Mouse (Mus musculus) mouse embryonic stem cell (cell line): Measurements from ENCODE around the gene Alg1.
"Not testable (repeated sequence)": the region's sequence is repeated elsewhere in the genome, so short reads cannot be mapped to it uniquely, and the experiment has no call there.

Experiments
- in situ Hi-C, 2 experiments: fragments of 300-500 bp; cut with MboI; formaldehyde crosslinking; loops; 1 replicate in 1 of 2; 3 replicates in 1 of 2; pipeline ENCODE4 v1.14.3; 2019 to 2020; ENCODE audit warnings: low sequenced_read_pairs in 2 of 2, low pct_unique_long_range_greater_than_20kb in 1 of 2, mixed read lengths in 1 of 2; ENCODE audit not compliant: unreplicated experiment in 1 of 2

The Alg1 gene

GRCm38 (mm10) chr16:5227501-5227900, 5.9 kb upstream of the Alg1 start:
- in situ Hi-C loops = not testable (repeated sequence)

GRCm38 (mm10) chr16:5228103-5228502, 5.3 kb upstream of the Alg1 start:
- in situ Hi-C loops = not testable (repeated sequence)

DNA sequence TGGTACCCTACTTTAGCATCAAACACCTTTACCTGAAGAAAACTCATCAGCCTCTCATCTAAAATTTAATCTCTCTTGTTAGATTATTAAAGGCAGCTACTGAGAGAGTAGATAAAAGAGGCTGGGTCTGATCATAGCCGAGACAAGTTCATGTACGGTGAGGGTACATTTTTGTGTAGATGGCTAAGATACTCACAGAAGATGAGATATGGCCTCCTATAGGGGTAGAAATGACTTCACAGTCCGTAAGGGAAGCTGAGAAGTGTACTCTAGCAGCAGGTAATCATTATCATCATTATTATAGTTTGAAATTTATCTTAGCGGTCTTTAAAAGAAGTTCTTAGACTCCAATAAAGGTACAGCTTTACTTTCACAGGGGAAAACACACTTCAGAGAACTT, 439 bp upstream of the Alg1 start:
- in situ Hi-C loops = no loop called here

GRCm38 (mm10) chr16:5242355-5242754, 8.9 kb downstream of the Alg1 start:
- in situ Hi-C loops = no loop called here

GRCm38 (mm10) chr16:5242882-5243281, 9.5 kb downstream of the Alg1 start:
- in situ Hi-C loops = no loop called here

GRCm38 (mm10) chr16:5244411-5244810, 11.0 kb downstream of the Alg1 start:
- in situ Hi-C loops = no loop called here

DNA sequence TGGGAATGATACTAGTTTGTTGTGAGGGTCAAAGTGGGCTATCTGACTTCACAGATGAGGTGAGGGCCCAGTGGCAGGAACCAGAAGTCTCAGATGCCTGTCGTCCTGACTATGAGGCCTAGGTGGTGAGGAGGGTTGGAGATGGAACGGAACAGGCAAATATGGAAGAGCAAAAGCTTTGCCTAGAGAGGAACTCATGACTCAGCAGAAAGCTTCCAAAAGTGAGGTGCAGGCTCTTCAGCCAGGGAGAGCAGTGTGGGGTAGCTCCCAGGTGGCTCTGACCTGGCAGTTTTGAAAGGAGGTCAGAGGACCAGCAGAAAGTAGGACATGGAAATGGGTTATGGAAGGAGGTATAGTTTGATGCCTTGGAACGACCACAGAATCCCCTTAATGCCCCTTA, 17.5 kb downstream of the Alg1 start:
- in situ Hi-C loops = no loop called here

DNA sequence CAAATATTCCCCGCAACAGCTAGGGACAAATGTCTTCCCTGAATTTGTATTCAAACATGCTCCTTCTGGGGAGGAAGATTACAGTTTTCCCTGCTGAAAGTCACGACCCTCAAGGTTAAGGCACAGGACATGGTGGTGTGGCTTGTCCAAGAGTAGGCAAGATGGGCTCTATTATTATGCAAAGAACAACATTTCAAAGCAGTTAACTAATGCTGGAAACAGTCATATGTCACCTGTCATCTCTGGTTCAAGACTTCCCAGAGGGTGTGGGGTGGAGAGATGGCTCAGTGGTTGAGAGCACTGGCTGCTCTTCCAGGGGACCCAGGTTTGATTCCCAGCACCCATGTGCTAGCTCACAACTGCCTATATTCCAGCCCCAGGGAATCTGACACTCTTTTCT, 18.8 kb downstream of the Alg1 start:
- in situ Hi-C loops = no loop called here

- in situ Hi-C loops = no loop called here
Measured at GRCm38 (mm10) chr16:5254346-5255025, 21.1 kb downstream of the Alg1 start.

DNA sequence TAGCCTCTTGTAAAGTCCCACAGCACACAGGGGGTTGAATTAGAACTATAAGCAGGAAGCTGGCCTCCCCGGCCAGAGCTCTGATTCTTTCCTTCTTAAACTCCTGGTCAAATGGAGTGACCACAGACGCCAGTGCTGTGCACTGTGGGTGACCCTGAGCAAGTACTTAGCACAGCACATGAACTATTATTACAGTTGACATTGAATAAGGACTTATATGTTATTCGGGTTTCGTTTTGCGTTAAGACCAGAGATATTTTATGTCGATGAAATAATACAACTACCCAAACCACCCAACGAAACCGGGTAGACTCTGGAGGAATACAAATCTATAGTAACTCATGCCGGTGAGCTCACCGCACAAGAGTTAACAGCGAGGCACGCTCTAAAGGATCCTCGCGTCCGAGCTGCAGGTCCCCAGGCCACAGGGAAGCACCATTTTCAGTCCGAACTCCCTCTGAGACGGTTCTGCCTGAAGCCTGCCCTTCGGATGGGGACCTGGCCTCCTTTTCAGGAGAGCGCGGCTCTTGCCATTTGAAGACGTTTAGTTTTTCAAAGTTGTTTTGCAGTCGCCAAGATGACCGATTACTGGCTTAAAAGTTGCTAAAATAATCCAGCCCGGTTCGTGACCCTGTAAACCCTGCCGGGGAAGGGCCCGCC, 21.8 kb downstream of the Alg1 start:
- in situ Hi-C loops = no loop called here

GRCm38 (mm10) chr16:5255779-5256496, 22.5 kb downstream of the Alg1 start, which contains the start of gene Eef2kmt:
Eef2kmt (minus strand) TSS chr16:5255983.
- in situ Hi-C loops = no loop called here

DNA sequence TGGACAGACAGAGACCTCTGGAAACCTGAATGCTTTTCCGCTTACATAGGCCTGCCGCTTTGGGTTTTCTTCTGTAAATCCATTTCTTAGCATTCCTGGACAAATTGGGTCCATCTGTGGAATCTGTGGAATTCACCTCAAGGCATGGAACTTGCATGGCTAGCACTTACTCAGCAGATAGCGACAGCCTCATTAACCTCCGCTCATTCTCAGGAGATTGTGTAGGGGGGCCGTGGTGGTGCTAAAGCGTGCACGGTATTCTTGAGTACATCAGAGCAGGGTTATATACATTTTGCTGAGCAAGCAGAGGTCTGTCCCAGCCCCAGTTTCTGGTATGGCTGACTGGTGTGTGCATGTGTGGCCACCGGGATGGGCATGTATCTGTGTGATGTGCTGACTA, 29.7 kb downstream of the Alg1 start:
- in situ Hi-C loops = no loop called here

DNA sequence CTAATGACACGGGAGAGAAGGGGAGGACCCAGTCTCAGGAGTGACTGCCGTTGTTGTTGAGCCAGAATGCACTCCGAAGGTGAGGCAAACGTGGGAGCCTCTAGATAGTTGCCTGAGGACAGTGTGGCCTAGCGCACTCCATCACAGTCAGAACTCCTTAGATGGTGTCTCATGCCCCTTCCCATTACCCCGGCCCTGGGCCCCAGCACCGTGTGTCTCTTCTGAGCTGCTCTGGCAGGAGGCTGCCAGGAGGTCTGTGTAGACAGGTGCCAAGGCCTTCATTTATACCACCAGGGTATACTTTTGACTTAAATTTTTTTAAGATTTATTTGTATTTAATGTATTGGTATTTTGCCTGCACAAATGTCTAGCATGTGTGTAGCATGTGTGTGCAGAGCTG, 30.5 kb downstream of the Alg1 start:
- in situ Hi-C loops = no loop called here

- in situ Hi-C loops = no loop called here
Measured at GRCm38 (mm10) chr16:5271411-5272035, 38.1 kb downstream of the Alg1 start.

DNA sequence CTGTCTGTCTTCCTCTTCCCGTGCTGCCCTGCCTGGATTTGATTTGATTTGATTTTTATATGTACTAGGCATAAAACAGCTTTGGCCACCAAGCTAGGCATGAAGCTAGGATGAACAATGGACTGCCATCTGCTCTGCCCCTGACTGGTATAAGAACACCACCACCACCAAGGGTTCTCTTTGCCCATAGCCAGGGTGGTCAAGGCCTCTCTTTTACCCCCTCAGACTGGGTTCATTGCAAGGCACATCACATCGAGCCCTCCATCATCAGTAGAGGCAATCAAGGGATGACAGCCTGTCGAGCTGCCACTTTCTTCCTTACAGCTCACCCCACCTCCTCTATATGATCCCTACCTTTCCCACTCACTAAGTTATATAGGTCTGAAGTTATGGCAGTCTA, 39.0 kb downstream of the Alg1 start:
- in situ Hi-C loops = no loop called here

DNA sequence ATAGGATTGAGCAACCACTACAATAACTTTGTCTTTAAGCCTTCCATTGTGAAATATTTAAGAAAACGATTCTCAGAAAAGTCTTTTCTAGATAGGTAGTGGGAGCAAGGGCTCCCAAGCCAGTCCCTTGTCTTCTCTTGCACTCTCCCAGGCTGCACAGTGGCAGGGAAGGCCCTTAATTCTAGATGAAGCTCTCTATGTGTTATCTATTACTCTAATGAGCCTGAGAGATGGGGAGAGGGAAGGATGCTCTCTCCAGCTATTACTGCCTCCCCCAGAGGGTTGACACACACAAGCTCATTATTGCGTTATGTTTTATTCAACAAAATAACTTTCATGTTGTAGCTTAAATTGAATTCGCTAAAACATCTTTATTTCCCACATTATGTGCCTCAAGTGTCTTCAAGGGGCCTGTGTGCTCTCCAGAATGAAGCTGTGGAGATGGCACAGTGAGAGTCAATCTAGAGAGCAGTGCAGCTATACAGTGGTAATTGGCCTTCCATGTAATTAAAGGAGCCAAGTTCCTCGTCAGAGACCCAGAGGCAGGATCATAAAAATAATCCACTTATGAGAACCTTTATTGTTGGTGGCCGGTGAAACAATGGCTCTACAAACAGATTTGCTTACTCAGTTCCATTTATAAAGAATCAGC, 46.3 kb downstream of the Alg1 start:
- in situ Hi-C loops = no loop called here

GRCm38 (mm10) chr16:5282686-5283085, 49.3 kb downstream of the Alg1 start:
- in situ Hi-C loops = no loop called here

DNA sequence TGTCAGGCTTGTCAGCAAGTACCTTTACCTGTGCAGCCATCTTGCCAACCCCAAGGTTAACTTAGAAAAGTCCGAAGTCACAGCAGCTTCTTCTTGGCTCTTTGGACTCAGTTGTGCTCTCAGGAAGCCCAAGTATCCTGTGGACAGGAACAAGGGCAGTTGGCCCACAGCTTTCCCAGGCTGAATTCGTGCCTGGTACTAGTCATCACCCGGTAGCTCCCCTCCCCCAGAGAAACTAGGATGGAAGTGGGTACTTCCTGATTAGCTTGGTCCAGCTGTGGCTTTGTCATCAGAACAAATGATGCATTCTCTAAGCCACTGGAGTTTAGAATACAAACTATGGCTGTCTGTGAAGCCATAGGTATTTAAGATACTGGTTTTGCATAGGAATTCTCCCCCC, 52.0 kb downstream of the Alg1 start:
- in situ Hi-C loops = no loop called here
